Mouse (Mus musculus): ENCODE data around the gene Rnf123. TPM values are rescaled to one million over a fixed set of nuclear protein-coding genes. Genes with fewer than 3 reads are reported as not detected.

Rnf123 gene
- polyA plus RNA-seq, 1 experiment from 2014 or later: 30.9 TPM

- H3K4me2 ChIP-seq: no peak overlapping the region
- peaks cover 6% of the 10 kb centered on the region; the same call in 1 of the 2 replicates for H3K27me3 ChIP-seq (ENCODE audit: insufficient read depth, low read length)
- no peaks in the 10 kb centered on the region for H3K9me3 ChIP-seq (ENCODE audit: low read depth, low read length)
- no peaks in the 10 kb centered on the region for H3K36me3 ChIP-seq (ENCODE audit: insufficient read depth)
- 91% methylated on average over 18 of the region's 18 CpGs for WGBS
- 0 out of 2 replicates have a peak, but pooled peaks cover 5% of the 10 kb centered on the region for H3K4me1 ChIP-seq (ENCODE audit: insufficient read depth)
- H3K9ac ChIP-seq: no peak overlapping the region
- no peak for TF ChIP-seq CTCF (IDR thresholded peaks at IDR 0.05; ENCODE audit: low read depth)
- no peak for ATAC-seq (ENCODE audit: insufficient read depth)
- DNase-seq: no peak
- no peak overlapping the region for H3K27ac ChIP-seq (ENCODE audit: low read depth)
- no peak overlapping the region for H3K4me3 ChIP-seq (ENCODE audit: low read depth, low read length)
These were observed 29.7 kb upstream of the Rnf123 start for GRCm38 (mm10) chr9:108112719-108113340.

- Histone ChIP-seq H3K27ac (ENCODE audit: low read depth) (no peak overlapping the region; the same call in 1 of the 2 replicates), H3K9ac (peak overlapping the region; percentile 49), H3K36me3 (ENCODE audit: insufficient read depth) (no peaks in the 10 kb centered on the region), H3K4me1 (ENCODE audit: insufficient read depth) (0 out of 2 replicates have a peak, but pooled peaks cover 5% of the 10 kb centered on the region), H3K4me3 (ENCODE audit: low read depth, low read length) (peak overlapping the region; percentile 28), H3K9me3 (ENCODE audit: low read depth, low read length) (no peaks in the 10 kb centered on the region), H3K4me2 (peak overlapping the region; percentile 67), H3K27me3 (ENCODE audit: insufficient read depth, low read length) (peaks cover 6% of the 10 kb centered on the region; the same call in 1 of the 2 replicates)
- TF ChIP-seq CTCF (IDR thresholded peaks at IDR 0.05; ENCODE audit: low read depth): no peak
- WGBS: 69% methylated on average over 17 of the region's 17 CpGs
- DNase-seq: no peak
- no peak; the same call in 1 of the 2 replicates for ATAC-seq (ENCODE audit: insufficient read depth)
These were observed 28.5 kb upstream of the Rnf123 start for GRCm38 (mm10) chr9:108111593-108112121.

GRCm38 (mm10) chr9:108111101-108111592 lies 28.0 kb upstream of the Rnf123 start:
- WGBS: 7% methylated on average over 22 of the region's 22 CpGs
- no peak overlapping the region for H3K27ac ChIP-seq (ENCODE audit: low read depth)
- peak overlapping the region; percentile 28 for H3K4me3 ChIP-seq (ENCODE audit: low read depth, low read length)
- no peak for TF ChIP-seq CTCF (IDR thresholded peaks at IDR 0.05; ENCODE audit: low read depth)
- H3K4me2 ChIP-seq: peak overlapping the region; percentile 67
- peak; percentile 61 for DNase-seq
- peak overlapping the region; percentile 49 for H3K9ac ChIP-seq
- H3K36me3 ChIP-seq (ENCODE audit: insufficient read depth): no peaks in the 10 kb centered on the region
- no peak for ATAC-seq (ENCODE audit: insufficient read depth)
- 0 out of 2 replicates have a peak, but pooled peaks cover 5% of the 10 kb centered on the region for H3K4me1 ChIP-seq (ENCODE audit: insufficient read depth)
- peaks cover 6% of the 10 kb centered on the region; the same call in 1 of the 2 replicates for H3K27me3 ChIP-seq (ENCODE audit: insufficient read depth, low read length)
- no peaks in the 10 kb centered on the region for H3K9me3 ChIP-seq (ENCODE audit: low read depth, low read length)

- H3K4me2 ChIP-seq: peak overlapping the region; percentile 67; the same call in 1 of the 2 replicates
- DNase-seq (no peak), ATAC-seq (ENCODE audit: insufficient read depth) (no peak)
- no peak overlapping the region for H3K4me3 ChIP-seq (ENCODE audit: low read depth, low read length)
- H3K4me1 ChIP-seq (ENCODE audit: insufficient read depth): 0 out of 2 replicates have a peak, but pooled peaks cover 5% of the 10 kb centered on the region
- H3K9ac ChIP-seq: peak overlapping the region; percentile 49; the same call in 1 of the 2 replicates
- peaks cover 4% of the 10 kb centered on the region; the same call in 1 of the 2 replicates for H3K27me3 ChIP-seq (ENCODE audit: insufficient read depth, low read length)
- 79% methylated on average over 16 of the region's 16 CpGs for WGBS
- TF ChIP-seq CTCF (IDR thresholded peaks at IDR 0.05; ENCODE audit: low read depth): no peak
- no peak overlapping the region for H3K27ac ChIP-seq (ENCODE audit: low read depth)
- no peaks in the 10 kb centered on the region for H3K36me3 ChIP-seq (ENCODE audit: insufficient read depth)
- H3K9me3 ChIP-seq (ENCODE audit: low read depth, low read length): no peaks in the 10 kb centered on the region
These were observed 27.0 kb upstream of the Rnf123 start for GRCm38 (mm10) chr9:108110160-108110559.

- no peak overlapping the region for H3K4me3 ChIP-seq (ENCODE audit: low read depth, low read length)
- H3K4me2 ChIP-seq: no peak overlapping the region
- H3K9me3 ChIP-seq (ENCODE audit: low read depth, low read length): no peaks in the 10 kb centered on the region
- H3K4me1 ChIP-seq (ENCODE audit: insufficient read depth): 0 out of 2 replicates have a peak, but pooled peaks cover 9% of the 10 kb centered on the region
- WGBS: 89% methylated on average over 16 of the region's 16 CpGs
- no peak for TF ChIP-seq CTCF (IDR thresholded peaks at IDR 0.05; ENCODE audit: low read depth)
- no peaks in the 10 kb centered on the region for H3K36me3 ChIP-seq (ENCODE audit: insufficient read depth)
- H3K9ac ChIP-seq: no peak overlapping the region
- no peak for ATAC-seq (ENCODE audit: insufficient read depth)
- DNase-seq: no peak
- no peaks in the 10 kb centered on the region for H3K27me3 ChIP-seq (ENCODE audit: insufficient read depth, low read length)
- H3K27ac ChIP-seq (ENCODE audit: low read depth): no peak overlapping the region
These were observed 24.7 kb upstream of the Rnf123 start for GRCm38 (mm10) chr9:108107867-108108266.

GRCm38 (mm10) chr9:108106090-108106489 lies 22.9 kb upstream of the Rnf123 start:
- Histone ChIP-seq H3K9ac (no peak overlapping the region), H3K4me2 (no peak overlapping the region), H3K4me3 (ENCODE audit: low read depth, low read length) (no peak overlapping the region), H3K27ac (ENCODE audit: low read depth) (no peak overlapping the region), H3K36me3 (ENCODE audit: insufficient read depth) (no peaks in the 10 kb centered on the region), H3K27me3 (ENCODE audit: insufficient read depth, low read length) (no peaks in the 10 kb centered on the region), H3K9me3 (ENCODE audit: low read depth, low read length) (no peaks in the 10 kb centered on the region), H3K4me1 (ENCODE audit: insufficient read depth) (0 out of 2 replicates have a peak, but pooled peaks cover 8% of the 10 kb centered on the region)
- DNase-seq: no peak
- 87% methylated on average over 23 of the region's 23 CpGs for WGBS
- TF ChIP-seq CTCF (IDR thresholded peaks at IDR 0.05; ENCODE audit: low read depth): no peak
- no peak for ATAC-seq (ENCODE audit: insufficient read depth)

GRCm38 (mm10) chr9:108105549-108105863 lies 22.4 kb upstream of the Rnf123 start:
- H3K9me3 ChIP-seq (ENCODE audit: low read depth, low read length): no peaks in the 10 kb centered on the region
- no peak for TF ChIP-seq CTCF (IDR thresholded peaks at IDR 0.05; ENCODE audit: low read depth)
- no peak for ATAC-seq (ENCODE audit: insufficient read depth)
- H3K4me1 ChIP-seq (ENCODE audit: insufficient read depth): 0 out of 2 replicates have a peak, but pooled peaks cover 3% of the 10 kb centered on the region
- H3K4me3 ChIP-seq (ENCODE audit: low read depth, low read length): no peak overlapping the region
- no peak overlapping the region for H3K27ac ChIP-seq (ENCODE audit: low read depth)
- no peaks in the 10 kb centered on the region for H3K27me3 ChIP-seq (ENCODE audit: insufficient read depth, low read length)
- H3K36me3 ChIP-seq (ENCODE audit: insufficient read depth): no peaks in the 10 kb centered on the region
- H3K4me2 ChIP-seq: no peak overlapping the region
- DNase-seq: no peak
- no peak overlapping the region; the same call in 1 of the 2 replicates for H3K9ac ChIP-seq
- 77% methylated on average over 12 of the region's 12 CpGs for WGBS

All from lung, embryonic 14.5 days (tissue).